Mouse (Mus musculus): ENCODE data around the gene Chd1l. TPM values are rescaled to one million over a fixed set of nuclear protein-coding genes. Genes with fewer than 3 reads are reported as not detected.

The Chd1l gene
- polyA plus RNA-seq, 2 experiments, result 12.8 to 13.5 TPM

GRCm38 (mm10) chr3:97653781-97654180 lies 43.8 kb upstream of the Chd1l start:
- TF ChIP-seq POLR2A (IDR thresholded peaks at IDR 0.05; ENCODE audit: borderline replicate concordance, extremely low read depth, insufficient read depth, insufficient read length), result no peak
- ATAC-seq (ENCODE audit: low FRiP score, low read depth) (no peak), DNase-seq (ENCODE audit: low spot score) (no peak)
- H3K27ac ChIP-seq (replicated peaks; ENCODE audit: low read depth, low read length), result no peak overlapping the region
- no peaks in the 10 kb centered on the region for H3K27me3 ChIP-seq (ENCODE audit: control insufficient read depth, insufficient read depth, low read length)
- WGBS, result 92% methylated on average over 5 of the region's 5 CpGs
- H3K36me3 ChIP-seq (ENCODE audit: control insufficient read depth, insufficient read depth, low read length), result no peaks in the 10 kb centered on the region
- H3K9me3 ChIP-seq (ENCODE audit: control insufficient read depth, low read length), result no peaks in the 10 kb centered on the region
- 0 out of 2 replicates have a peak, but pooled peaks cover 4% of the 10 kb centered on the region for H3K4me1 ChIP-seq (ENCODE audit: control insufficient read depth, insufficient read depth, low read length)
- H3K4me2 ChIP-seq (replicated peaks; ENCODE audit: low read depth, low read length, severe bottlenecking), result no peak overlapping the region
- no peak overlapping the region for H3K9ac ChIP-seq (ENCODE audit: low read depth, low read length, severe bottlenecking)
- H3K4me3 ChIP-seq (replicated peaks; ENCODE audit: low read length), result no peak overlapping the region

- no peaks in the 10 kb centered on the region for H3K36me3 ChIP-seq (ENCODE audit: control insufficient read depth, insufficient read depth, low read length)
- H3K9me3 ChIP-seq (ENCODE audit: control insufficient read depth, low read length), result no peaks in the 10 kb centered on the region
- H3K27me3 ChIP-seq (ENCODE audit: control insufficient read depth, insufficient read depth, low read length), result no peaks in the 10 kb centered on the region
- H3K4me1 ChIP-seq (ENCODE audit: control insufficient read depth, insufficient read depth, low read length), result no peaks in the 10 kb centered on the region
- no peak overlapping the region for H3K9ac ChIP-seq (ENCODE audit: low read depth, low read length, severe bottlenecking)
- ATAC-seq (ENCODE audit: low FRiP score, low read depth), result no peak
- WGBS, result 89% methylated on average over 10 of the region's 10 CpGs
- no peak overlapping the region for H3K4me3 ChIP-seq (replicated peaks; ENCODE audit: low read length)
- no peak for TF ChIP-seq POLR2A (IDR thresholded peaks at IDR 0.05; ENCODE audit: borderline replicate concordance, extremely low read depth, insufficient read depth, insufficient read length)
- no peak for DNase-seq (ENCODE audit: low spot score)
- no peak overlapping the region for H3K27ac ChIP-seq (replicated peaks; ENCODE audit: low read depth, low read length)
- H3K4me2 ChIP-seq (replicated peaks; ENCODE audit: low read depth, low read length, severe bottlenecking), result no peak overlapping the region
Measured at GRCm38 (mm10) chr3:97651604-97652003, 41.6 kb upstream of the Chd1l start.

GRCm38 (mm10) chr3:97649469-97649868 lies 39.5 kb upstream of the Chd1l start:
- WGBS, result 74% methylated on average over 6 of the region's 6 CpGs
- H3K36me3 ChIP-seq (ENCODE audit: control insufficient read depth, insufficient read depth, low read length), result no peaks in the 10 kb centered on the region
- H3K4me3 ChIP-seq (replicated peaks; ENCODE audit: low read length), result no peak overlapping the region
- no peak overlapping the region for H3K4me2 ChIP-seq (replicated peaks; ENCODE audit: low read depth, low read length, severe bottlenecking)
- H3K4me1 ChIP-seq (ENCODE audit: control insufficient read depth, insufficient read depth, low read length), result no peaks in the 10 kb centered on the region
- no peaks in the 10 kb centered on the region for H3K27me3 ChIP-seq (ENCODE audit: control insufficient read depth, insufficient read depth, low read length)
- ATAC-seq (ENCODE audit: low FRiP score, low read depth), result no peak
- no peak for TF ChIP-seq POLR2A (IDR thresholded peaks at IDR 0.05; ENCODE audit: borderline replicate concordance, extremely low read depth, insufficient read depth, insufficient read length)
- no peak overlapping the region for H3K9ac ChIP-seq (ENCODE audit: low read depth, low read length, severe bottlenecking)
- no peak for DNase-seq (ENCODE audit: low spot score)
- H3K9me3 ChIP-seq (ENCODE audit: control insufficient read depth, low read length), result no peaks in the 10 kb centered on the region
- no peak overlapping the region for H3K27ac ChIP-seq (replicated peaks; ENCODE audit: low read depth, low read length)

DNA sequence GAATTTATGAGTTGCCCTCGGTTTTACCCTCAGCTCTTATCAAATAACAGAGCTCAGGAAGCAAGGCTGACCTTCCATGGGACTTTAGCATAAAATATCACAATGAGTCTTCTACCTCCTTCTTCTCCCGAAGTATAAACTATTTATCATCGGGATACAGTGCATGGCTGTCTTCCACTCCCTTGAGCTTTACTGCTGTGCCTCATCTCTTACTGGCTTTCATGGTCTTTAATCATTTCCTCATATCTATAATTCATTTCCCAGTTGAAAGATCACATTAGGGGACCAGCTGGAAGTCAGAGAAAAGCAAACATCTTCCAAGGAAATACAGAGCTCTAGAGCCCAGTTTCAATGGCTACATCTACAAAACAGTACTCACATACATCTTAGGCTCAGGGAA lies 39.0 kb upstream of the Chd1l start:
- Histone ChIP-seq H3K9me3 (ENCODE audit: control insufficient read depth, low read length) (no peaks in the 10 kb centered on the region), H3K36me3 (ENCODE audit: control insufficient read depth, insufficient read depth, low read length) (no peaks in the 10 kb centered on the region), H3K27me3 (ENCODE audit: control insufficient read depth, insufficient read depth, low read length) (no peaks in the 10 kb centered on the region), H3K4me1 (ENCODE audit: control insufficient read depth, insufficient read depth, low read length) (no peaks in the 10 kb centered on the region), H3K4me2 (replicated peaks; ENCODE audit: low read depth, low read length, severe bottlenecking) (no peak overlapping the region), H3K9ac (ENCODE audit: low read depth, low read length, severe bottlenecking) (no peak overlapping the region), H3K4me3 (replicated peaks; ENCODE audit: low read length) (no peak overlapping the region), H3K27ac (replicated peaks; ENCODE audit: low read depth, low read length) (no peak overlapping the region)
- DNase-seq (ENCODE audit: low spot score) (no peak), ATAC-seq (ENCODE audit: low FRiP score, low read depth) (no peak)
- no peak for TF ChIP-seq POLR2A (IDR thresholded peaks at IDR 0.05; ENCODE audit: borderline replicate concordance, extremely low read depth, insufficient read depth, insufficient read length)
- WGBS, result 59% methylated on average over 3 of the region's 3 CpGs

DNA sequence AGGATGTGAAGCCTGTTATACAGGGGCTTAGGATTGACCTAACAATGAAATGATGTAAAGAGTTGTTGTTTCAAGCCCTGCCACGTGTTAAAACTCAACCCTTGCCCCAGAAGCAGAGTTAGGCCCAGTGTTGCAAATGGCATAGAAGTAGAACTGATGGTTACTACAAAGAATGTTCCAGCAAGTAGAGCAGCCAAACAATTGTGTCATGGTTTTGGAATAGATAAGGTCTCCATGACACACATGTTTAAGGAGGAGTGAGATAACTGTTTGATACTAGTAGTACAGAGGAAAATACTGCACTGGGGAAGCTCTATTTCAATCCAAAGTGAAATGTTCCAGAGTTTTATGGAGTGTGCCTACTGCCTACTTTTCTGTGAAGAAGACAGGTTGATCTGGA lies 38.5 kb upstream of the Chd1l start:
- no peak overlapping the region for H3K4me2 ChIP-seq (replicated peaks; ENCODE audit: low read depth, low read length, severe bottlenecking)
- 35% methylated on average over 1 of the region's 1 CpGs for WGBS
- no peaks in the 10 kb centered on the region for H3K36me3 ChIP-seq (ENCODE audit: control insufficient read depth, insufficient read depth, low read length)
- H3K9me3 ChIP-seq (ENCODE audit: control insufficient read depth, low read length), result no peaks in the 10 kb centered on the region
- TF ChIP-seq POLR2A (IDR thresholded peaks at IDR 0.05; ENCODE audit: borderline replicate concordance, extremely low read depth, insufficient read depth, insufficient read length), result no peak
- no peaks in the 10 kb centered on the region for H3K27me3 ChIP-seq (ENCODE audit: control insufficient read depth, insufficient read depth, low read length)
- ATAC-seq (ENCODE audit: low FRiP score, low read depth) (no peak), DNase-seq (ENCODE audit: low spot score) (no peak)
- H3K4me3 ChIP-seq (replicated peaks; ENCODE audit: low read length), result no peak overlapping the region
- no peaks in the 10 kb centered on the region for H3K4me1 ChIP-seq (ENCODE audit: control insufficient read depth, insufficient read depth, low read length)
- no peak overlapping the region for H3K9ac ChIP-seq (ENCODE audit: low read depth, low read length, severe bottlenecking)
- no peak overlapping the region for H3K27ac ChIP-seq (replicated peaks; ENCODE audit: low read depth, low read length)

DNA sequence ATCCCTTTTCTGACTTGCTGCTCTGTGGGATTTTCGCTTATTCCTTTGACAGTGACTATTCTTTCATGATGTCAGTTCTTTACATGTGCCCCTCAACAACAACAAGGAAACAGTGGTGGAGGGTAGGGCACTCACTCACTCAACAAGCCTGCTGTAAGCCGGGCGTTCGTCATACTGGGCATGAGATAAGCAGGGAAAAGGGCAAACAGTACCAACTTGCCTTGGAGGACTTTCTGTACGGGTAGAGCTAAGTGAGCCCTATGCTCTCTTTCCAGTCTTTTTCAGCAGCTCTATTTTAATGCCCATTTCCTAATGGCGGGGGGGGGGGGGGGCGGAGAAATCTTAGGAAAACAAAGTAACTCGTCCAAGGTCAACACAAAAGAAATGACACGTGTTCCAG lies 32.0 kb upstream of the Chd1l start:
- Histone ChIP-seq H3K9ac (ENCODE audit: low read depth, low read length, severe bottlenecking) (no peak overlapping the region), H3K4me1 (ENCODE audit: control insufficient read depth, insufficient read depth, low read length) (no peaks in the 10 kb centered on the region; the same call in 1 of the 2 replicates), H3K4me3 (replicated peaks; ENCODE audit: low read length) (no peak overlapping the region), H3K9me3 (ENCODE audit: control insufficient read depth, low read length) (no peaks in the 10 kb centered on the region), H3K4me2 (replicated peaks; ENCODE audit: low read depth, low read length, severe bottlenecking) (no peak overlapping the region), H3K27ac (replicated peaks; ENCODE audit: low read depth, low read length) (no peak overlapping the region), H3K27me3 (ENCODE audit: control insufficient read depth, insufficient read depth, low read length) (no peaks in the 10 kb centered on the region), H3K36me3 (ENCODE audit: control insufficient read depth, insufficient read depth, low read length) (no peaks in the 10 kb centered on the region)
- DNase-seq (ENCODE audit: low spot score) (no peak), ATAC-seq (ENCODE audit: low FRiP score, low read depth) (no peak)
- WGBS, result 85% methylated on average over 8 of the region's 9 CpGs
- TF ChIP-seq POLR2A (IDR thresholded peaks at IDR 0.05; ENCODE audit: borderline replicate concordance, extremely low read depth, insufficient read depth, insufficient read length), result no peak

All from limb, embryonic 14.5 days (tissue).